Mouse (Mus musculus) stomach, postnatal 0 days (tissue): Measurements from ENCODE around the gene Alox15. TPM values are rescaled to one million over a fixed set of nuclear protein-coding genes. Genes with fewer than 3 reads are reported as not detected.
"Not testable (repeated sequence)": the region's sequence is repeated elsewhere in the genome, so short reads cannot be mapped to it uniquely, and the experiment has no call there.

Source experiments
- ATAC-seq: fragments of 200-750 bp; cut with Nextera tagmentation; 2 replicates; pipeline ENCODE4 v1.8.0; 2017; ENCODE audit not compliant: low FRiP score, low TSS enrichment
- DNase-seq: peaks from one replicate; pipeline ENCODE4 v3.0.0-alpha.2; 2016; ENCODE audit warnings: low spot score
- H3K27ac ChIP-seq: fragments of 300-500 bp; sonication (generic); replicated peaks from 2 replicates; pipeline ENCODE4 v1.5.1; 2014; ENCODE audit warnings: mild to moderate bottlenecking, control low read depth
- H3K27me3 ChIP-seq: fragments of 300-500 bp; sonication (generic); 2 replicates; pipeline ENCODE4 v1.6.1; 2014; ENCODE audit warnings: low read length; ENCODE audit not compliant: control insufficient read depth, insufficient read depth
- H3K36me3 ChIP-seq: fragments of 300-500 bp; sonication (generic); 2 replicates; pipeline ENCODE4 v1.6.1; 2014; ENCODE audit warnings: low read length, mixed read lengths; ENCODE audit not compliant: control insufficient read depth, insufficient read depth
- H3K4me1 ChIP-seq: fragments of 300-500 bp; sonication (generic); replicated peaks from 2 replicates; pipeline ENCODE4 v1.6.1; 2014; ENCODE audit warnings: antibody characterized with exemption; ENCODE audit not compliant: control insufficient read depth, insufficient read depth
- H3K4me2 ChIP-seq: fragments of 300-500 bp; sonication (generic); replicated peaks from 2 replicates; pipeline ENCODE4 v1.6.1; 2014; ENCODE audit warnings: low read depth, mild to moderate bottlenecking, control low read depth, moderate library complexity
- H3K4me3 ChIP-seq: fragments of 300-500 bp; sonication (generic); 2 replicates; pipeline ENCODE4 v1.5.1; 2014; ENCODE audit warnings: low read depth, low read length, control low read depth
- H3K9ac ChIP-seq: fragments of 300-500 bp; sonication (generic); 2 replicates; pipeline ENCODE4 v1.6.1; 2014; ENCODE audit warnings: mild to moderate bottlenecking, low read length, control low read depth, mixed read lengths
- H3K9me3 ChIP-seq: fragments of 300-500 bp; sonication (generic); 2 replicates; pipeline ENCODE4 v1.6.1; 2016; ENCODE audit warnings: low read length; ENCODE audit not compliant: control insufficient read depth
- CTCF ChIP-seq: IDR thresholded peaks from 2 replicates; pipeline ENCODE4 v1.5.1; 2016; ENCODE audit warnings: antibody characterized with exemption, low read depth, mild to moderate bottlenecking, moderate library complexity
- EP300 ChIP-seq: optimal IDR thresholded peaks from 2 replicates; pipeline ENCODE3; 2016; ENCODE audit warnings: antibody characterized with exemption
- WGBS: fragments of 180-500 bp; shearing (Covaris S2); extraction: QIAGEN DNeasy Blood & Tissue Kit; methylation state at CpG from one replicate; pipeline ENCODE4 v1.1.7; 2014; 5-methylcytosine and 5-hydroxymethylcytosine counted together
- polyA plus RNA-seq: library from polyadenylated mRNA; unstranded; fragments of >200 nt; fragmentation: Nextera tagmentation; extraction: Ambion mirVana; gene quantifications from 2 replicates; pipeline ENCODE4 v1.2.1, GENCODE M21; 2015

Alox15 gene
- polyA plus RNA-seq, 1 experiment from 2014 or later: 3.2 TPM

- Histone ChIP-seq H3K36me3 (no peaks in the 10 kb centered on the region), H3K4me1 (no peaks in the 10 kb centered on the region), H3K9me3 (no peaks in the 10 kb centered on the region), H3K27ac (no peak overlapping the region), H3K9ac (no peak overlapping the region), H3K4me3 (no peak overlapping the region), H3K27me3 (no peaks in the 10 kb centered on the region), H3K4me2 (no peak overlapping the region)
- no peak for TF ChIP-seq CTCF
- no peak for TF ChIP-seq EP300
- 76% methylated on average over 6 of the region's 6 CpGs for WGBS
- no peak for DNase-seq
- ATAC-seq: no peak
Measured at GRCm38 (mm10) chr11:70376054-70376453, 24.2 kb upstream of the Alox15 start.

- 66% methylated on average over 3 of the region's 3 CpGs for WGBS
- Histone ChIP-seq H3K4me3 (no peak overlapping the region), H3K27ac (no peak overlapping the region), H3K27me3 (no peaks in the 10 kb centered on the region), H3K36me3 (no peaks in the 10 kb centered on the region), H3K4me2 (no peak overlapping the region), H3K9me3 (no peaks in the 10 kb centered on the region), H3K9ac (no peak overlapping the region), H3K4me1 (no peaks in the 10 kb centered on the region)
- no peak for DNase-seq
- TF ChIP-seq CTCF (no peak), EP300 (no peak)
- no peak for ATAC-seq
Measured at GRCm38 (mm10) chr11:70374302-70374701, 22.5 kb upstream of the Alox15 start.

DNA sequence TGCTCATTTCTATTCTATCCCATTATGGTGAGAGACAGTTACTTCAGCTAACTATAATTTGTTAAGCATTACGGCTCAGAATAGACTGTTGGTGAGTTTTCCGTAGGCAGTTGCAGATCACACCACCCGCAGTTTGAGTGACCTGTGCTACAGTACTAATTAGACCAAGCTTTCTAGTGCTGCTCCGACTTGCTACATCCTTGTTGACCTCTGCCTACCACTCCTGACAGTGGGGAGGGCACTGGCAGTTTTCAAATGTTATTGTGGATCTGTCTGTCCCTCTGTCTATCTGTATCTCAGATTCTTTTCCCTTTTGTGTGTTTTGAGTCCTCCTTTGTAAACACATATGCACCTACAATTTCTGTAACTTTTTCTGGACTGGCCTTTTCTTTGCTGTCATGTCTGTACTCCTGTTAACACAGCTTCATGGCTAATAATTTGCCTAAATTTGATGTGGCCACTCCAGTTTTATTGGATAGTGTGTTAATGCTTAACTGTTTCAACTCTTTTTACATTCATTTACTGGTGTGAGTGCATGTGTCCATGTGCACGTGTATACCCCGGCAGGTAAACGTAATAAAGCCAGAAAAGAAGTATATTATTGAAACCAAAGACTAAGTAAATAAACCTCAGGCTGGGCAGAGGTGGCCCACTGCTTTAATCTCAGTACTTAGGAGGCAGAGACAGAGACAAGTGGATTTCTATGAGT is 21.2 kb upstream of the Alox15 start:
- Histone ChIP-seq H3K4me2 (no peak overlapping the region), H3K27ac (no peak overlapping the region), H3K4me1 (no peaks in the 10 kb centered on the region), H3K27me3 (no peaks in the 10 kb centered on the region), H3K4me3 (no peak overlapping the region), H3K9me3 (no peaks in the 10 kb centered on the region), H3K36me3 (no peaks in the 10 kb centered on the region), H3K9ac (no peak overlapping the region)
- WGBS: 68% methylated on average over 7 of the region's 7 CpGs
- DNase-seq (no peak), ATAC-seq (no peak)
- TF ChIP-seq EP300 (no peak), CTCF (no peak)

DNA sequence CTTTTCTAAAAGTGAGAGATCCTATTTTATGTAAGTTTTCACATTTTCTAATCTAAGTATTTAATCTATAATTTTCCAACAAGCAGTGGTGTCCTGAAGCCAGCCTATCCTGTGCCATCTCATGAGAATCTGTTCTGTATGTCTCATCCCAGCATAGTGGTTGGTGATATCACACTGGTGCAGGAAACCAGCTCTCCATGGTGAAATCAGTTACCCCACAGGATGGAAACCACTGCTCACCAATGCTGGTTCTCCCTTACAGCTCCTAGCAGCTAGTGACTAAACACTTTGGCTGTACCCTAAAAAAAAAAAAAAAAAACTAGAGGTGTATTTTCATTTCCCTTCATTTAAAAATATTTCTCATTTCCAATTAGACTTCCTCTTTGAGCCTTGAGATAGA is 20.6 kb upstream of the Alox15 start:
- Histone ChIP-seq H3K27me3 (no peaks in the 10 kb centered on the region), H3K4me2 (no peak overlapping the region)
- no peak for TF ChIP-seq CTCF
- TF ChIP-seq EP300: no peak

GRCm38 (mm10) chr11:70368626-70369025 is 16.8 kb upstream of the Alox15 start:
- not testable (repeated sequence) for ATAC-seq, H3K27me3 ChIP-seq, H3K36me3 ChIP-seq, H3K27ac ChIP-seq, H3K9ac ChIP-seq, H3K9me3 ChIP-seq, H3K4me1 ChIP-seq, H3K4me3 ChIP-seq, H3K4me2 ChIP-seq, DNase-seq
- 64% methylated on average over 2 of the region's 2 CpGs for WGBS

More for the DNA sequence above, 20.6 kb upstream of the Alox15 start:
- DNase-seq (no peak), ATAC-seq (no peak)
- Histone ChIP-seq H3K4me1 (no peaks in the 10 kb centered on the region), H3K9ac (no peak overlapping the region), H3K9me3 (no peaks in the 10 kb centered on the region), H3K4me3 (no peak overlapping the region), H3K27ac (no peak overlapping the region), H3K36me3 (no peaks in the 10 kb centered on the region)

- not testable (repeated sequence) for H3K4me3 ChIP-seq, H3K36me3 ChIP-seq, DNase-seq, H3K27ac ChIP-seq, H3K9me3 ChIP-seq, ATAC-seq, H3K27me3 ChIP-seq, H3K4me2 ChIP-seq, H3K4me1 ChIP-seq, H3K9ac ChIP-seq
- 74% methylated on average over 5 of the region's 6 CpGs for WGBS
Measured at GRCm38 (mm10) chr11:70367701-70368100, 15.9 kb upstream of the Alox15 start.
